Mouse (Mus musculus): Measurements from ENCODE around the gene Senp5. TPM values are rescaled to one million over a fixed set of nuclear protein-coding genes. Genes with fewer than 3 reads are reported as not detected.

The Senp5 gene
- polyA plus RNA-seq, 1 experiment = 4.3 TPM

- TF ChIP-seq GATA1 (IDR thresholded peaks at IDR 0.05; ENCODE audit: low read length) = no peak
Measured at GRCm38 (mm10) chr16:31947901-31948316, 55.2 kb downstream of the Senp5 start.

- no peak for TF ChIP-seq GATA1 (IDR thresholded peaks at IDR 0.05; ENCODE audit: low read length)
Measured at GRCm38 (mm10) chr16:31947333-31947732, 55.8 kb downstream of the Senp5 start.

- TF ChIP-seq GATA1 (IDR thresholded peaks at IDR 0.05; ENCODE audit: low read length) = no peak
Measured at GRCm38 (mm10) chr16:31945372-31945771, 57.7 kb downstream of the Senp5 start.

GRCm38 (mm10) chr16:31944698-31945255, 58.3 kb downstream of the Senp5 start:
- TF ChIP-seq GATA1 (IDR thresholded peaks at IDR 0.05; ENCODE audit: low read length) = no peak

GRCm38 (mm10) chr16:31943980-31944379, 59.1 kb downstream of the Senp5 start:
- TF ChIP-seq GATA1 (IDR thresholded peaks at IDR 0.05; ENCODE audit: low read length) = no peak

GRCm38 (mm10) chr16:31940586-31940985, 62.5 kb downstream of the Senp5 start:
- TF ChIP-seq GATA1 (IDR thresholded peaks at IDR 0.05; ENCODE audit: low read length) = no peak

- TF ChIP-seq GATA1 (IDR thresholded peaks at IDR 0.05; ENCODE audit: low read length) = no peak
Measured at GRCm38 (mm10) chr16:31938856-31939255, 64.2 kb downstream of the Senp5 start.

GRCm38 (mm10) chr16:31936568-31936967, 66.5 kb downstream of the Senp5 start:
- no peak for TF ChIP-seq GATA1 (IDR thresholded peaks at IDR 0.05; ENCODE audit: low read length)

GRCm38 (mm10) chr16:31935091-31935979, 67.8 kb downstream of the Senp5 start:
- TF ChIP-seq GATA1 (IDR thresholded peaks at IDR 0.05; ENCODE audit: low read length) = no peak

- no peak for TF ChIP-seq GATA1 (IDR thresholded peaks at IDR 0.05; ENCODE audit: low read length)
Measured at GRCm38 (mm10) chr16:31934550-31935010, 68.5 kb downstream of the Senp5 start.

- no peak for TF ChIP-seq GATA1 (IDR thresholded peaks at IDR 0.05; ENCODE audit: low read length)
Measured at GRCm38 (mm10) chr16:31933751-31934549, 69.1 kb downstream of the Senp5 start, which contains the start of gene Pigz. TSS of gene Pigz (plus strand) at chr16:31933851.

GRCm38 (mm10) chr16:31932840-31933697, 70.0 kb downstream of the Senp5 start:
- TF ChIP-seq GATA1 (IDR thresholded peaks at IDR 0.05; ENCODE audit: low read length) = no peak

GRCm38 (mm10) chr16:31932255-31932654, 70.8 kb downstream of the Senp5 start:
- no peak for TF ChIP-seq GATA1 (IDR thresholded peaks at IDR 0.05; ENCODE audit: low read length)

GRCm38 (mm10) chr16:31931330-31931729, 71.8 kb downstream of the Senp5 start:
- no peak for TF ChIP-seq GATA1 (IDR thresholded peaks at IDR 0.05; ENCODE audit: low read length)

- no peak for TF ChIP-seq GATA1 (IDR thresholded peaks at IDR 0.05; ENCODE audit: low read length)
Measured at GRCm38 (mm10) chr16:31927412-31927811, 75.7 kb downstream of the Senp5 start.

Measured in G1E-ER4 (cell line).